Mouse (Mus musculus) small intestine, adult 2 months (tissue): Measurements from ENCODE around the gene Pde4d.

Source experiments
- CTCF ChIP-seq: fragments of 200-500 bp; IDR thresholded peaks from 2 replicates; pipeline ENCODE4 v1.5.1; 2012; ENCODE audit warnings: low read depth, mild to moderate bottlenecking, control low read depth, inconsistent platforms, low read length, moderate library complexity, mixed read lengths; ENCODE audit not compliant: insufficient replicate concordance, insufficient read length; ENCODE audit errors: extremely low read depth
- POLR2A ChIP-seq: fragments of 200-500 bp; IDR thresholded peaks from 2 replicates; pipeline ENCODE4 v1.6.1; 2012; ENCODE audit warnings: low read depth, mild to moderate bottlenecking, control low read depth, inconsistent platforms, low read length, moderate library complexity

GRCm38 (mm10) chr13:109881161-109881857 is 1431.6 kb downstream of the Pde4d start:
- no peak for TF ChIP-seq CTCF
- no peak for TF ChIP-seq POLR2A
